Mouse (Mus musculus) bone marrow macrophage, adult 2 months (primary cell): ENCODE results near the gene Mx1.

Source experiments
- CTCF ChIP-seq: IDR thresholded peaks from 2 replicates; pipeline ENCODE4 v1.5.1; 2012; ENCODE audit warnings: low read depth, mild to moderate bottlenecking, low read length, moderate library complexity
- POLR2A ChIP-seq: IDR thresholded peaks from 2 replicates; pipeline ENCODE4 v1.6.1; 2012; ENCODE audit warnings: mild to moderate bottlenecking, low read depth, low read length, borderline replicate concordance

DNA sequence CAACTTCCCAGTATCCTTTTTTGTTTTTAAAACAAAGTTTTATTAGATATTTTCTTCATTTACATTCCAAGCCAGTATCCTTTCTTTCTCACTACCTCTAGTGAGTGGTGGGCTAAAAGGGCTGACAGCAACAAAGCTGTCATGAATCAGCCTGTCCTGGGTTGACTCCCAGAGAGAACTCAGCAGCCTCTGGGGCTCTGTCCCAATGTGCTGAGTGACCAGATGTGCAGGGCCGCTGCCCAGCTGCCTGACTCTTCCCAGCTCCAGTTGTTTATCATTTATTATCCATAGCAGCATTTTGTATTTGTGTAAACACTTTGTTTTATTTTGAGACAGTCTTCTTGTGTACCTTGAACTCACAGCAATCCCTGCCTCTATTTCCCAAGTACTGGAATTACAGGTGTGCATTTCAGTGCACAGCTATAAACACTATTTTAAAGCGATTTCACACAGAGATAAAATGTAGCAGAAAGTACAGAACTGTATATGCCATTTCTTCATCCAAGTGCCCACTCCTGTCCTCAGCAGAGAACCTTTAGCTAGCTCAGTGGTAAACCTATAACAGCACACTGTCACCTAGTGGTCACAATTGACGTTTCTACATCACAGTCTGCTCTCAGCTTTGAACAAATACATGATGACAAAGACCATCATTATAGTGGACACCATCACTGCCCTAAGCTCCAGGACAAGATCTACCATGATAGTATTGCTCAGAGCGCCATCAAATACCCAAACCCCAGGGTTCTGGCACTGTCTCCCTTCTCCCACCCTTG lies 3.7 kb upstream of the Mx1 start:
- TF ChIP-seq CTCF (no peak), POLR2A (no peak)
